Mouse (Mus musculus) retina, postnatal 1 day (tissue): ENCODE data around the gene Gm28043.
"Not testable (repeated sequence)": the region's sequence is repeated elsewhere in the genome, so short reads cannot be mapped to it uniquely, and the experiment has no call there.

Experiments
- DNase-seq: peaks from one replicate; pipeline ENCODE4 v3.0.0-alpha.2; 2012

The Gm28043 gene

GRCm38 (mm10) chr17:29682261-29682660 is 67.6 kb downstream of the Gm28043 start:
- DNase-seq: peak; percentile 42

- DNase-seq: no peak
Measured at GRCm38 (mm10) chr17:29683127-29683526, 68.5 kb downstream of the Gm28043 start.

GRCm38 (mm10) chr17:29684275-29684674 is 69.6 kb downstream of the Gm28043 start:
- DNase-seq: no peak

GRCm38 (mm10) chr17:29686771-29687170 is 72.1 kb downstream of the Gm28043 start:
- DNase-seq: no peak

GRCm38 (mm10) chr17:29687373-29687772 is 72.7 kb downstream of the Gm28043 start:
- DNase-seq: no peak

GRCm38 (mm10) chr17:29688610-29689009 is 73.9 kb downstream of the Gm28043 start:
- DNase-seq: no peak

- no peak for DNase-seq
Measured at GRCm38 (mm10) chr17:29690257-29690656, 75.6 kb downstream of the Gm28043 start.

GRCm38 (mm10) chr17:29692827-29693226 is 78.2 kb downstream of the Gm28043 start:
- DNase-seq: no peak

GRCm38 (mm10) chr17:29693571-29693970 is 78.9 kb downstream of the Gm28043 start:
- no peak for DNase-seq

GRCm38 (mm10) chr17:29694516-29694915 is 79.8 kb downstream of the Gm28043 start:
- no peak for DNase-seq

GRCm38 (mm10) chr17:29696940-29697339 is 82.3 kb downstream of the Gm28043 start:
- DNase-seq: no peak

GRCm38 (mm10) chr17:29698421-29698820 is 83.7 kb downstream of the Gm28043 start:
- no peak for DNase-seq

- DNase-seq: no peak
Measured at GRCm38 (mm10) chr17:29700573-29700972, 85.9 kb downstream of the Gm28043 start.

GRCm38 (mm10) chr17:29702938-29703710 is 88.4 kb downstream of the Gm28043 start:
- no peak for DNase-seq

- DNase-seq: peak; percentile 74
Measured at GRCm38 (mm10) chr17:29704781-29705180, 90.1 kb downstream of the Gm28043 start.

GRCm38 (mm10) chr17:29705881-29706280 is 91.2 kb downstream of the Gm28043 start:
- DNase-seq: no peak

GRCm38 (mm10) chr17:29706981-29707545 is 92.4 kb downstream of the Gm28043 start:
- DNase-seq: no peak

GRCm38 (mm10) chr17:29708783-29709182 is 94.1 kb downstream of the Gm28043 start:
- no peak for DNase-seq

GRCm38 (mm10) chr17:29710562-29711044 is 95.9 kb downstream of the Gm28043 start:
- no peak for DNase-seq

- peak; percentile 60 for DNase-seq
Measured at GRCm38 (mm10) chr17:29711076-29711744, 96.5 kb downstream of the Gm28043 start.

- DNase-seq: no peak
Measured at GRCm38 (mm10) chr17:29711745-29712431, 97.2 kb downstream of the Gm28043 start.

GRCm38 (mm10) chr17:29712565-29712964 is 97.9 kb downstream of the Gm28043 start:
- no peak for DNase-seq

GRCm38 (mm10) chr17:29713734-29714133 is 99.1 kb downstream of the Gm28043 start:
- not testable (repeated sequence) for DNase-seq
